Mouse (Mus musculus) layer of hippocampus, adult 11-12 months (tissue): ENCODE results near the gene Trip6.
A peak's percentile ranks its signal among the peaks of the same experiment; 100 is the strongest.
"Not testable (repeated sequence)": the region's sequence is repeated elsewhere in the genome, so short reads cannot be mapped to it uniquely, and the experiment has no call there.

Experiments used
- DNase-seq: peaks from one replicate; pipeline ENCODE4 v3.0.0; 2022; ENCODE audit warnings: low spot score

Trip6 gene

DNA sequence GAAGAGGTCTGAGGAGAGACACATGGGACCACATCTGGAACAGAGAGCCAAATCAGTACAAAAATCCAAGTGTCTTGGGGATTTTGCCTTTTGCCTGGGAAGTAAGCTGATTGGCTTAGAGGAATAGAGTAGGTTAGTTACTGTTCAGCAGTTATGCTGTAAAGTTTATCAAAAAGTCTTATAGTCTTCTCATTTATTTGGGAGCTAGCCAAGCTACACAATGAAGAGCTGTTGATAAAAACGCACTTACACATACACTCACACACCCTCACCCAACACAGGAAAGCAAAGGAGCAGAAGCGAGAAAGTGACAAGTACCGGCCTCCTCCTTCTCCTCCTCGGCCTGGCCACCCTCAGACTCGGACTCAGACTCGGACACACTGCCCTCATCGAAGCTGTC, 15.0 kb downstream of the Trip6 start:
- DNase-seq, result no peak

DNA sequence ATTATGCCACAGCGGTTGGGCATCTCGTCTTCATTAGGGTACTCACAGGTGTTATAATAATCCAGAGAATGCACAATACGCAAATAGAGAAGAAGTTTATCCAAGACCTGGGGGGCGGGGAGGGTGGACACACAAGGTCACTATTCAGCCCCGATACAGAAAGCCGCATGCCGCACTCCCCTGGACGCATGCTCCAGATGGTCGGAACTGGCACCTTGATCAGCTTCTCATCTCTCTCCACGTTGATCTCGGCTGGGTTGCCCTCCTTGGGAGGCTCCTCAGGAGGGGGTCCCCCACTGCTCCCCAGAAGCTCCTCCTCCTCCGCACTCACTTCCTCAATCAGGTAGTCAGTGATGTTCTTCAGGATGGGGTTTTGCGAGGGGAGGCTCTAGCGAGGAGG, 17.1 kb downstream of the Trip6 start:
- no peak for DNase-seq

- DNase-seq, result no peak
These were observed 18.5 kb downstream of the Trip6 start for GRCm38 (mm10) chr5:137295712-137296111.

DNA sequence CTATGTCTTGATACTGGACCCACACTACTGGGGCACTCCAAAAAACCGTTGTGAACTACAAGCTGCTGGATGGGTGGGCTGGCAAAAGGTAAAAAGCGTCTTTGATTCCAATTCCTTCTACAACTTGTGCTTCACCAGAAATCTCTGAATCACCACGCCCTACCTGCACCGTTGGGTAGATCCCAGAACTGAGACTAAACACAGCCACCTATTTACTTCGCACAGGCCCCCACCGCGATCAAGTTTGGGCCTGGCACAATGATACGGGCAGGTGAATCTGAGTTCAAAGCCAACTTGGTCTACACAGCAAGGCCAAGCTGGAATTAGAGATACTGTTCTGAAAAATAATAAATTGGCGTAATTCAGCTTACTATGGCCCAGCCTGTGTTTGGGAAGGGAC, 18.9 kb downstream of the Trip6 start:
- no peak for DNase-seq

DNA sequence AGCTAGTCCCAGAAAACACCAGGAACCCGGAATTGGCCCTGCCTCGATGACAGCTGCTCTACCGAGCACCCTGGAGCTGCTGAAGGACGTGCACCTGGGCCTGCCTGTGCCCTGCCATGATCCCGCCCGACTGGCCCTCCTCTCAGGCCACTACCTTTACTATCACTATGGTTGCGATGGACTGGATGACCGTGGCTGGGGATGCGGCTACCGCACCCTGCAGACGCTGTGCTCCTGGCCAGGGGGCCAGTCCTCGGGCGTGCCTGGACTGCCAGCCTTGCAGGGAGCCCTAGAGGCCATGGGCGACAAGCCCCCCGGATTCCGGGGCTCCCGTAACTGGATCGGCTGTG, 19.5 kb downstream of the Trip6 start:
- no peak for DNase-seq

- peak; percentile 96 for DNase-seq
These were observed 20.1 kb downstream of the Trip6 start, which contains the start of gene Ufsp1 for GRCm38 (mm10) chr5:137293839-137294743. Ufsp1 (plus strand) TSS chr5:137294629.

DNA sequence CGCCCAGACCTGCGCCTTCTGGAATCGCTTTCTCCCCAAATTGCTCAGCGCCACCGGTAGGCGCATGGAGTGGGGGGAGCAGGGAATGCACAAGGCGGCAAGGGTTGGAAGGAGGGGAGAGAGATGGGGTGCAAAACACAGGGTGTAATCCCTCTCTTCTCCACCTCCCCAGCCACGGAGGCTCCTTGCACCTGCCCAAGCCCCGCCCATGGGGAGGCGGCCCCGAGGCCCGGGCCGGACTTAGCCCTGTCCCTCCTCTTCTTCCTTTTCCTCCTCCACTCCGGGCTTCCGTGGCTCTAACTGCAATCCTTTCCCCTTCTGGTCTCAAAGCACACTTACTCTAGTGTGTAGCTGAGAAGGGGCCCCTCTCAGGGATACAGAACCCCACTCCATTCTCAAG, 20.9 kb downstream of the Trip6 start:
- peak; percentile 73 for DNase-seq

DNA sequence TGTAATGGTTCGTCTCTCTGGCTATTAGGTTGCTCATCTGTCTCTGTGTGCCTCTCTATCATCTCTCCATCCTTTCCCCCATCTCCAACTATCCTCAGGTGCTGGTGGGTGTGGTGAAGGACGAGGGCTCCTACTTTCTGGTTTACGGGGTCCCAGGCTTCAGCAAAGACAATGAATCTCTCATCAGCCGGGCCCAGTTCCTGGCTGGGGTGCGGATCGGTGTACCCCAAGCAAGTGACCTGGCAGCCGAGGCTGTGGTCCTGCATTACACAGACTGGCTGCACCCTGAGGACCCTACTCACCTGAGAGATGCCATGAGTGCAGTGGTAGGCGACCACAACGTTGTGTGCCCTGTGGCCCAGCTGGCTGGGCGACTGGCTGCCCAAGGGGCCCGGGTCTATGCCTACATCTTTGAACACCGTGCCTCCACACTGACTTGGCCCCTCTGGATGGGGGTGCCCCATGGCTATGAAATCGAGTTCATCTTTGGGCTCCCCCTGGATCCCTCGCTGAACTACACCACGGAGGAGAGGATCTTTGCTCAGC, 22.8 kb downstream of the Trip6 start:
- no peak for DNase-seq

DNA sequence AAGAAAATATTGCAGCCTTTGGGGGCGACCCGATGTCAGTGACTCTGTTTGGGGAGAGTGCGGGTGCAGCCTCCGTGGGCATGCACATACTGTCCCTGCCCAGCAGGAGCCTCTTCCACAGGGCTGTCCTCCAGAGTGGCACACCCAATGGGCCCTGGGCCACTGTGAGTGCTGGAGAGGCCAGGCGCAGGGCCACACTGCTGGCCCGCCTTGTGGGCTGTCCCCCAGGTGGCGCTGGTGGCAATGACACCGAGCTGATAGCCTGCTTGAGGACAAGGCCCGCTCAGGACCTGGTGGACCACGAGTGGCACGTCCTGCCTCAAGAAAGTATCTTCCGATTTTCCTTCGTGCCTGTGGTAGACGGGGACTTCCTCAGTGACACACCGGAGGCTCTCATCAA, 23.5 kb downstream of the Trip6 start:
- DNase-seq, result peak; percentile 52

DNA sequence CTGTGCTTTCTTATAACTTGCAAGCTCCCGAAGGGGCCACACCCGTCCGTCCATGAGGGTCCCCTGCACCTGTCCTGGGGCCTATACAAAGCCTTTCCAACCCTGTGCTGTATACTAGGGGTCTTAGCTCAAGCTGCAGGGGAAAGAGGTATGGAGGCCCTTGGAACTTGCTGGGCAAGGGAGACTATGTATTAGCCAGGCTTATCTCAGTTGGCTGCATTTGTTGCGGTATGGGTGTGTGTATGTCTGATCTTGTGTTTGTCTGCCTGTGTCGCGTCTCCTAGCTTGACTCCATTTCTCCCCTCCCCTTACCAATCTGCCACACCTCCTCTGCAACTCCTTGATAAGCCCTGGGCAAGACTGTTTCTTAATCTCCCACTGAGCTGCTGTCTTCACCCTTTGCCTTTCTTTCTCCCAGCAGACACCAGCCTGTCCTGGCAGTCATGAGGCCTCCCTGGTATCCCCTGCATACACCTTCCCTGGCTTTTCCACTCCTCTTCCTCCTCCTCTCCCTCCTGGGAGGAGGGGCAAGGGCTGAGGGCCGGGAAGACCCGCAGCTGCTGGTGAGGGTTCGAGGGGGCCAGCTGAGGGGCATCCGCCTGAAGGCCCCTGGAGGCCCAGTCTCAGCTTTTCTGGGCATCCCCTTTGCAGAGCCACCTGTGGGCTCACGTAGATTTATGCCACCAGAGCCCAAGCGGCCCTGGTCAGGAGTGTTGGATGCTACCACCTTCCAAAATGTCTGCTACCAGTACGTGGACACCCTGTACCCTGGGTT, 24.4 kb downstream of the Trip6 start:
- DNase-seq, result no peak

DNA sequence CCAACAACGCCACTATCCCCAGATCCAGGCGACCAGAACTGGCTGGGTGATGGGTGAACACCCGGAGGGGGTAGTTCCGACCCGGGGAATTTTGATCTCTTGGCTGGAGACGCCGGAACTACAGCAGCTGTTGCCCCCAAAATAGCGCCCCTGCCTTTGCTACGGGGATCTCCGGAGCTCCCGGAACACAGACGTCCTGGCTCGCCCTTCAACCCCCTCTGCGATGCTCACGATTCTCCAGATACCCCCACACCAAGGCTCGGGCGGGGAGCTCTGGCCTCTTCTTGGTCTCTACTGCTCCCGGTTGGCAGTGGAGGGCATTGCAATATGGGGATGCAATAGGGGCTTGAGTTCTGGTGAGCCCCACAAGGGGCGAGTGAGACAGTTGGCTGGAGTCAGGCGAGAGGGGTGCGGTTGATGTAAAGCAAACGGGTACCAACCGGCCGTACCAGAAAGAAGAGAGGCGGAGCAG, 25.2 kb downstream of the Trip6 start:
- peak; percentile 69 for DNase-seq

DNA sequence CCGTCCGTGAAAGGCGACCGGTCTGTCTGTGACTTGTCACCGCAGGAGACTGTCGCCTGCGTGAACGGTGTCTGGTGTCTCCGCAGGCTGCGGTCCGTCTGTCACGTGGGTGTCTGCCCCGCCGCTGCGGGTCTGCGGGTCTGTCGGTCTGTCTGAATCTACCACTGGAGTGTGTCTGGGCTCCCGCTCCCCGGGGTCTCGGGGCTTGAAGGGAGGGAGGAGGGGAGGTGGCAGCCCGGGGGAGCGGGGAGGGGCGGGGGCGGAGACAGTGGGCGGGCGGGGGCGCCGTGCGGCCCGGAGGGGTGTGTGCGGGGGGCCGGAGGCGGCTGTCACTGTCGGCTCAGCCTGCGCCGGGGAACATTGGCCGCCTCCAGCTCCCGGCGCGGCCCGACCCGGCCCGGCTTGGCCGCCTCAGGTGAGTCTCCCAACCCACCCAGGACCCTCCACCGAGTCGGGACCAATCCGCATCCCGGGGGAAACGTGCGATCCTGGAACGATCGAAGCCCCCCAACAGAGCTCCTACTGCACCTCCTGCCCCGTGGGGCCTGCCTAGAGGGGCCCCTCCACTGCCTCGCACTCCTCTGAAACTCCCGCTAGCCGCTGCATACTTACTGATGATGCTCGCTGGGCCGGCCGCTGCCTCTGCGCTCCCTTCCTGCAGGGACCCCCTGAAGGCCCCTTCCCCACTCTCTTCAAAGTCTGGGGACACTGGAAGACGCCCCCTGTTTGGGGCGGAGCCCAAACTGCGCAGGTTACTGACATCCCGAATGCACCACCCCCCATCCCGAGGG, 26.1 kb downstream of the Trip6 start:
- peak; percentile 64 for DNase-seq

DNA sequence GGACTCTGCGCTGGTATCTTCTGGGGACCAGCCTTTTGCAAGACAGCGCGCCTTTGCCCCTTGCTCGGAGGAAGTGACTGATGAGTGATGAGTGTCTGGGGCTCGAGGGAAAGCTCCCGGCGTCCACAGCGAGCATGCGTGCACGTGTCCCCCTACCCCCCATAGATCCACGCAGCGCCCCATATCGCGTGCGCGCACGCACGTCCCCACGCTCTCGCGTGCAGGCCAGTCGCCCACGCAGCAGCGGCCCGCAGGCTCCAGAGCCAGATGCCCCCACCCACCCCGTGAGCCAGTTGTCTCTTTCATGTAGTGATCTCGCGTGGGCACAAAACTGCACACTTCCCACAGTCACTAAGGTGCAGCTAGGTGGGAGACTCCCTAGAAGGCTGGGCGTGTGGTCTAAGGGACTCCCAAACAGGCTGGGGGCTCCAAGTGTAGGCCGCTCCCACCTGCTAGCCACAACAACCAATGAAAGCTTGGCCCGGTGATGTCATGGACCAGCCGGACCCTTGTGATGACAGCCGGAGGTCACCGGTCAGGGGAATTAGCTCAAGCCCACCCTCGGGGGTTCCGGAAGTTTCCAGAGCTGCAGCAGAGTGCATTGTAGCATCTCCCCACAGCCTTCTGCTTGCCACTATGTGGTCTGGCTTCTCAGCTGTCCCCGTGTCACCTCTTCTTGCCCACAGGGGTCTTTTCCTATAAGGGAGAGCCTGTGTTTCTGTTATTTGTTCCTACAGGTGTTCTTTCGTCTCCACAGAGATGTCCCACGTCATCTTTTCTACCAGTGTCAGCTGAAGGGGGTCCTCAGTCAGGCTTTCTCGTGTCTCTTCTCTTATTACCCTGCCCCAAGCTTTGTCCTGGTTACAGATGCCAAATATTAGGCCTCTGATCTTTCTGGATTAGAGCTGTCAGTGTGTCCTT, 26.9 kb downstream of the Trip6 start, which contains the start of gene Ache:
Gene Ache (plus strand): TSS at position 488 of the 921 bp plus-strand sequence.
- peak; percentile 72 for DNase-seq

GRCm38 (mm10) chr5:137286655-137287031, 27.6 kb downstream of the Trip6 start:
- peak; percentile 93 for DNase-seq

GRCm38 (mm10) chr5:137285986-137286385, 28.2 kb downstream of the Trip6 start:
- no peak for DNase-seq

DNA sequence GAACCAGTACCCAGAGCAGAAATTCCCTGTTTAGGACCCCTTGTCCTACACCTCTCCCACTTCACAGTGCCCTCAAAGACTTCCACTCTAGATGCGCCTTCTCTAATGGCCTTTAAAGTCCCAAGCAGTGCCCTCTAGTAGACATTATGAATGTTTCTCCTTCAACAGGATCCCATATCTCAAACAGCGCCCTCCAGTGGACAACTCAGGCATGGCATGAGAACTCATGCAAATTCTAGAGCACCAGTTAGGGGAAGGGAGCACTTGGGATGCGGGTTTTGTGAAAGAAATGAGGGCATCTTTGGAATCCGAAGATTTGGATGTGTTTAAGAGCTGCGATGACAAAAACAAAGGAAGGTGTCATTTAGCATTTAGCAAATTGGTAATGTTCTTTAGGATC, 29.2 kb downstream of the Trip6 start:
- DNase-seq, result peak; percentile 62

DNA sequence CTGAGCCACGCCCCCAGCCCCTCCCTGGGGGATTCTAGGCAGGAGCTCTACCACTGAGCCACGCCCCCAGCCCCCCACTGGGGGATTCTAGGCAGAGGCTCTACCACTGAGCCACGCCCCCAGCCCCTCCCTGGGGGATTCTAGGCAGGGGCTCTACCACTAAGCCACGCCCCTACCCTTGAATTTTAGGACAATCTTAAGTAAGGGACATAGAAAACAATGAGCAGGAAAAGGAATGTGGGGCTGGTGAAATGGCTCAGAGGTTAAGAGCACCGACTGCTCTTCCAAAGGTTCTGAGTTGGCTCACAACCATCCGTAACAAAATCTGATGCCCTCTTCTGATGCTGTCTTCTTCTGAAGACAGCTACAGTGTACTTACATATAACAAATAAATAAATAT, 29.8 kb downstream of the Trip6 start:
- DNase-seq, result not testable (repeated sequence)

GRCm38 (mm10) chr5:137277360-137278342, 36.6 kb downstream of the Trip6 start:
- DNase-seq, result peak; percentile 35

GRCm38 (mm10) chr5:137268131-137268910, 45.9 kb downstream of the Trip6 start:
- no peak for DNase-seq
